Mouse (Mus musculus) ES-Bruce4 (cell line): ENCODE data around the gene Nfib.

Experiments used
- CTCF ChIP-seq: IDR thresholded peaks from one replicate; pipeline ENCODE4 v1.8.1; 2011; ENCODE audit warnings: low read depth, low read length
- EP300 ChIP-seq: IDR thresholded peaks from 2 replicates; pipeline ENCODE4 v1.6.1; 2011; ENCODE audit warnings: low read depth, low read length; ENCODE audit not compliant: insufficient read depth
- POLR2A ChIP-seq: IDR thresholded peaks from one replicate; pipeline ENCODE4 v1.8.1; 2011; ENCODE audit warnings: low read length; ENCODE audit not compliant: insufficient read depth

GRCm38 (mm10) chr4:82636658-82637057 is 68.9 kb downstream of the Nfib start:
- TF ChIP-seq EP300 (no peak), CTCF (no peak), POLR2A (no peak)
